Comparison of ENCODE assay signal across 7 mouse cellular contexts in the genomic region with DNA sequence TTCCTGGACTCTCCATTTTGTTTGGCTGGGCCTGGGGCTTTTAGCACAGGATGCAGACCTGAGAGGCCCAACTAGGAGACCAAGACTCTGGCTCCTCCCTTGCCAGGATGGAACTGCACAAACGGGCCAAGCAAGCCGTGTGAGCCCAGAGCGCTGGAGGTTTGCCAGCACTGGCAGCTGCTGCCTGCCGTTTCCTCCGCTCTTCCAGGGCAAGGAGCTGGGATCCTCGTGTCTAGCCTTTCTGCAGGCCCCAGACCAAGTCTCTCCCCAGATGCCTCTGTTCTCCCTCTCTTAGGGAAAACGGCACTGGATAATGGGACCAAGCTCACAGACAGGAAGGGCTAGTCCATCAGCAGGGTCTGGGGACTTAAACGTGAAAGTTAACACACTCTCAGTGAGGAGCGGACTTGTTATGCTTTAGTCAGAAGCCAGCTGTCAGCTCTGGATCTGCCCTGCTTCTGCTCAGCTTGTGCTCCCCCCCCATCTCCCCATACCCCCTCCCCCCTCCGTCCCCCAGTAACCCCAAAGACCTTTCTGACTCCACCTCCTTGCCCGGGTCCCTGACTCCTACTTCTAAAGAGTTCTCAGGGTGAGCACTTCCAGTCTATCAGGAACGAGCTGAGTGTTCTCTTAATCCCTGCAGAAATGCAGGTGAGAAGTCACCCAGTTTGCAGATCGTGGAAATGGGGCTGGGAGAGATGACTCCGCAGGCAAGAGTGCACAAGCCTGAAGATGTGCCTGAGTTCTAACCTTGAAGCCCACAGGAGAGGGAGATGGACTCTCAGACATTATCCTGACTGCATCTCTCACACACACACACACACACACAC. TPM values are rescaled to one million over a fixed set of nuclear protein-coding genes. Genes with fewer than 3 reads are reported as not detected.
DNase-seq lines count a peak whose midpoint lies in the region; ATAC-seq lines count a peak whose summit lies in the region.

No protein-coding gene starts in this region.

- no peak overlapping the region for H3K4me2 ChIP-seq in hindbrain, embryonic 15.5 days
- no peak overlapping the region for H3K4me2 ChIP-seq in stomach, embryonic 14.5 days (replicated peaks; ENCODE audit: low read depth, low read length)

- H3K4me1 ChIP-seq in hindbrain, embryonic 15.5 days (replicated peaks) = peaks cover 36% of the 10 kb centered on the region
- peaks cover 27% of the 10 kb centered on the region for H3K4me1 ChIP-seq in stomach, embryonic 14.5 days (ENCODE audit: control insufficient read depth, insufficient read depth, low read length)

- WGBS in hindbrain, embryonic 15.5 days = 20% methylated on average over 14 of the region's 14 CpGs
- WGBS in stomach, embryonic 14.5 days = 10% methylated on average over 14 of the region's 14 CpGs

- H3K9ac ChIP-seq in hindbrain, embryonic 15.5 days = no peak overlapping the region
- H3K9ac ChIP-seq in stomach, embryonic 14.5 days (replicated peaks; ENCODE audit: low read depth, low read length) = 0 out of 2 replicates have a peak overlapping the region, but pooled peaks have one; percentile 6

- peak overlapping the region; percentile 77 for H3K27ac ChIP-seq in hindbrain, embryonic 15.5 days (replicated peaks)
- H3K27ac ChIP-seq in stomach, embryonic 14.5 days (ENCODE audit: low read length) = peak overlapping the region; percentile 90

- no peaks in the 10 kb centered on the region for H3K27me3 ChIP-seq in hindbrain, embryonic 15.5 days
- no peaks in the 10 kb centered on the region for H3K27me3 ChIP-seq in stomach, embryonic 14.5 days (ENCODE audit: control insufficient read depth, insufficient read depth, low read length)

- no peak overlapping the region for H3K4me3 ChIP-seq in hindbrain, embryonic 15.5 days
- no peak overlapping the region for H3K4me3 ChIP-seq in stomach, embryonic 14.5 days (ENCODE audit: low read depth, low read length)

- peak; percentile 80 for ATAC-seq in activated CD4-positive, CD25-positive, alpha-beta regulatory T cell, adult 4 months
- ATAC-seq in hindbrain, embryonic 15.5 days (ENCODE audit: low FRiP score, low read depth) = peak; percentile 87
- ATAC-seq in stomach, embryonic 14.5 days (ENCODE audit: insufficient number of reproducible peaks, insufficient read depth, low FRiP score, low read depth) = peak; percentile 73

- no peaks in the 10 kb centered on the region for H3K36me3 ChIP-seq in hindbrain, embryonic 15.5 days
- H3K36me3 ChIP-seq in stomach, embryonic 14.5 days (ENCODE audit: control insufficient read depth, insufficient read depth, low read length) = no peaks in the 10 kb centered on the region

- DNase-seq in cerebellum, adult 9-11 months = peak; percentile 89
- peak; percentile 74 to 89 for DNase-seq in gastrocnemius, adult 8-10 months (ENCODE audit: low spot score in 2 of 2)
- peak; percentile 59 for DNase-seq in left cerebral cortex, adult 11 months (ENCODE audit: low spot score)
- peak; percentile 93 for DNase-seq in lung, postnatal 36 days

- no peaks in the 10 kb centered on the region for H3K9me3 ChIP-seq in hindbrain, embryonic 15.5 days
- H3K9me3 ChIP-seq in stomach, embryonic 14.5 days (ENCODE audit: control insufficient read depth, low read depth, low read length) = no peaks in the 10 kb centered on the region

RNA-seq across cellular contexts. Expression of a gene that starts 45.0 kb away (rescaled TPM):
- polyA plus RNA-seq in activated CD4-positive, CD25-positive, alpha-beta regulatory T cell, adult 4 months (2017; shearing (Covaris generic)) = 10 to 100 TPM; 25.6 to 32.9 TPM
- total RNA-seq in gastrocnemius, adult 8-10 months (2022) = 10 to 100 TPM; 62.9 to 78.3 (median 68.0) TPM
- polyA plus RNA-seq in hindbrain, embryonic 15.5 days (2015; fragmentation: Nextera tagmentation; extraction: Ambion mirVana) = 30.3 and 32.2 TPM in 2 replicates
- polyA plus RNA-seq in stomach, embryonic 14.5 days (2014; fragmentation: Nextera tagmentation; extraction: Ambion mirVana) = 9.8 and 11.7 TPM in 2 replicates
